Mouse (Mus musculus) lung, embryonic 14.5 days (tissue): ENCODE data around the gene Nfat5. TPM values are rescaled to one million over a fixed set of nuclear protein-coding genes. Genes with fewer than 3 reads are reported as not detected.

Experiments used
- ATAC-seq: fragments of 200-750 bp; cut with Nextera tagmentation; 2 replicates; pipeline ENCODE4 v1.8.0; 2017; ENCODE audit warnings: mild to moderate bottlenecking, moderate TSS enrichment, moderate library complexity; ENCODE audit not compliant: insufficient read depth
- DNase-seq: peaks from one replicate; pipeline ENCODE4 v3.0.0-alpha.2; 2015
- H3K27ac ChIP-seq: fragments of 300-500 bp; sonication (generic); 2 replicates; pipeline ENCODE4 v1.5.1; 2014; ENCODE audit warnings: low read depth, mild to moderate bottlenecking, moderate library complexity
- H3K27me3 ChIP-seq: fragments of 300-500 bp; sonication (generic); 2 replicates; pipeline ENCODE4 v1.6.1; 2014; ENCODE audit warnings: low read length, control low read depth; ENCODE audit not compliant: insufficient read depth
- H3K36me3 ChIP-seq: fragments of 300-500 bp; sonication (generic); 2 replicates; pipeline ENCODE4 v1.6.1; 2014; ENCODE audit warnings: control low read depth; ENCODE audit not compliant: insufficient read depth
- H3K4me1 ChIP-seq: fragments of 300-500 bp; sonication (generic); 2 replicates; pipeline ENCODE4 v1.6.1; 2014; ENCODE audit warnings: antibody characterized with exemption, control low read depth; ENCODE audit not compliant: insufficient read depth
- H3K4me2 ChIP-seq: fragments of 300-500 bp; sonication (generic); 2 replicates; pipeline ENCODE4 v1.6.1; 2014; ENCODE audit warnings: mild to moderate bottlenecking
- H3K4me3 ChIP-seq: fragments of 300-500 bp; sonication (generic); 2 replicates; pipeline ENCODE4 v1.5.1; 2014; ENCODE audit warnings: low read depth, low read length
- H3K9ac ChIP-seq: fragments of 300-500 bp; sonication (generic); 2 replicates; pipeline ENCODE4 v1.6.1; 2014
- H3K9me3 ChIP-seq: fragments of 300-500 bp; sonication (generic); 2 replicates; pipeline ENCODE4 v1.6.1; 2016; ENCODE audit warnings: low read depth, low read length, control low read depth
- CTCF ChIP-seq: IDR thresholded peaks from 2 replicates; pipeline ENCODE4 v1.5.1; 2016; ENCODE audit warnings: antibody characterized with exemption, low read depth
- WGBS: fragments of 180-500 bp; shearing (Covaris S2); extraction: QIAGEN DNeasy Blood & Tissue Kit; methylation state at CpG from one replicate; pipeline ENCODE4 v1.1.7; 2014; 5-methylcytosine and 5-hydroxymethylcytosine counted together
- polyA plus RNA-seq: library from polyadenylated mRNA; unstranded; fragments of >200 nt; fragmentation: Nextera tagmentation; extraction: Ambion mirVana; gene quantifications from 2 replicates; pipeline ENCODE4 v1.2.1, GENCODE M21; 2014

Nfat5 gene
- polyA plus RNA-seq, 1 experiment from 2014 or later: 14.1 TPM

- H3K27me3 ChIP-seq: no peaks in the 10 kb centered on the region
- no peak overlapping the region for H3K27ac ChIP-seq
- DNase-seq (no peak), ATAC-seq (no peak)
- no peaks in the 10 kb centered on the region for H3K9me3 ChIP-seq
- no peak overlapping the region for H3K9ac ChIP-seq
- no peaks in the 10 kb centered on the region for H3K4me1 ChIP-seq
- H3K36me3 ChIP-seq: no peaks in the 10 kb centered on the region
- WGBS: 50% methylated on average over 3 of the region's 3 CpGs
- no peak overlapping the region for H3K4me3 ChIP-seq
- no peak overlapping the region for H3K4me2 ChIP-seq
- TF ChIP-seq CTCF: no peak
Measured at GRCm38 (mm10) chr8:107269617-107270139, 23.6 kb upstream of the Nfat5 start.

GRCm38 (mm10) chr8:107270287-107270686 lies 23.0 kb upstream of the Nfat5 start:
- no peak for ATAC-seq
- Histone ChIP-seq H3K9me3 (no peaks in the 10 kb centered on the region), H3K27me3 (no peaks in the 10 kb centered on the region), H3K9ac (no peak overlapping the region), H3K27ac (no peak overlapping the region), H3K4me3 (no peak overlapping the region), H3K4me1 (no peaks in the 10 kb centered on the region), H3K36me3 (no peaks in the 10 kb centered on the region), H3K4me2 (no peak overlapping the region)
- 59% methylated on average over 4 of the region's 4 CpGs for WGBS
- no peak for DNase-seq
- TF ChIP-seq CTCF: no peak

DNA sequence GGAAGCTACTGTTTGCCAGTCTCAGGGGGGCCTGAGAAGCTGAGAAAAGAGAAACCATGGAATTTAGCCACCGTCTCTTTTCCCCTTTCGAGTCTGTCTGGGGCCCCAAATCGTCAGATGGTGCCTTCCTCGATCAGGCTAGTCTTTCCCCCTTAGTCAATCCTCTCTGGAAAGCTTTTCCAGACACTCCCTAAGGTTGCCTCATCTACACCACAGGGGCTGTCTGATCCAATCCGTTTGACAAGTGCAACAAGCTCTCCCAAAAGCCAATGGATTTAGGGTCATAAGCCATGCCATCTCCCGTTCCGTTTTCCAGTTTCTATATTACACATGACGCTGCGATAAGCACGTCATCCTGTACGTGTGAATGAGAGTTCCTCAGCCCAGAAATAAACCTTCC lies 22.5 kb upstream of the Nfat5 start:
- no peak overlapping the region for H3K4me2 ChIP-seq
- H3K9me3 ChIP-seq: no peaks in the 10 kb centered on the region
- no peaks in the 10 kb centered on the region for H3K27me3 ChIP-seq
- DNase-seq (no peak), ATAC-seq (no peak)
- H3K4me3 ChIP-seq: no peak overlapping the region
- no peak overlapping the region for H3K27ac ChIP-seq
- TF ChIP-seq CTCF: no peak
- WGBS: 60% methylated on average over 11 of the region's 11 CpGs
- no peaks in the 10 kb centered on the region for H3K4me1 ChIP-seq
- no peaks in the 10 kb centered on the region for H3K36me3 ChIP-seq
- H3K9ac ChIP-seq: no peak overlapping the region

GRCm38 (mm10) chr8:107277323-107277883 lies 15.9 kb upstream of the Nfat5 start:
- Histone ChIP-seq H3K36me3 (no peaks in the 10 kb centered on the region), H3K4me3 (no peak overlapping the region), H3K27ac (no peak overlapping the region), H3K9ac (no peak overlapping the region), H3K4me2 (no peak overlapping the region), H3K9me3 (no peaks in the 10 kb centered on the region), H3K27me3 (no peaks in the 10 kb centered on the region), H3K4me1 (no peaks in the 10 kb centered on the region)
- no peak for DNase-seq
- no peak for ATAC-seq
- TF ChIP-seq CTCF: no peak
- WGBS: 45% methylated on average over 5 of the region's 5 CpGs

DNA sequence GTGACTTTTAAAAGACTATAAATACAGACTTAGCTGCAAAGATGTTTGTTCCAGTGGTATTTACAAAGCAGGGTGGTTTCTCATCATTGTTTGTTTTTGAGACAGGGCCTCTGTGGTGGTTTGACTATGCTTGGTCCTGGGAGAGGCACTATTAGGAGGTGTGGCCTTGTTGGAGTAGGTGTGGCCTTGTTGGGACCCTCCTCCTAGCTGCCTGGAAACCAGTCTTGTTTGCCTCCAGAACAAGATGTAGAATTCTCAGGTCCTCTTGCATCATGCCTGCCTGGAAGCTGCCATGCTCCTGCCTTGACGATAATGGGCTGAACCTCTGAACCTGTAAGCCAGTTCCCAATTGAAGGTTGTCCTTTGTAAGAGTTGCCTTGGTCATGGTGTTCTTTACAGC lies 14.7 kb upstream of the Nfat5 start:
- H3K4me2 ChIP-seq: no peak overlapping the region
- DNase-seq: no peak
- no peaks in the 10 kb centered on the region for H3K27me3 ChIP-seq
- no peak overlapping the region for H3K9ac ChIP-seq
- H3K36me3 ChIP-seq: no peaks in the 10 kb centered on the region
- no peak for TF ChIP-seq CTCF
- ATAC-seq: no peak
- no peak overlapping the region for H3K27ac ChIP-seq
- no peaks in the 10 kb centered on the region for H3K9me3 ChIP-seq
- WGBS: 65% methylated on average over 1 of the region's 1 CpGs
- H3K4me3 ChIP-seq: no peak overlapping the region
- H3K4me1 ChIP-seq: no peaks in the 10 kb centered on the region

- Histone ChIP-seq H3K9me3 (no peaks in the 10 kb centered on the region), H3K27ac (no peak overlapping the region), H3K36me3 (no peaks in the 10 kb centered on the region), H3K4me3 (no peak overlapping the region), H3K4me2 (no peak overlapping the region), H3K9ac (no peak overlapping the region), H3K27me3 (no peaks in the 10 kb centered on the region), H3K4me1 (no peaks in the 10 kb centered on the region)
- DNase-seq: no peak
- ATAC-seq: no peak
- 58% methylated on average over 9 of the region's 9 CpGs for WGBS
- TF ChIP-seq CTCF: no peak
Measured at GRCm38 (mm10) chr8:107286686-107287085, 6.6 kb upstream of the Nfat5 start.

DNA sequence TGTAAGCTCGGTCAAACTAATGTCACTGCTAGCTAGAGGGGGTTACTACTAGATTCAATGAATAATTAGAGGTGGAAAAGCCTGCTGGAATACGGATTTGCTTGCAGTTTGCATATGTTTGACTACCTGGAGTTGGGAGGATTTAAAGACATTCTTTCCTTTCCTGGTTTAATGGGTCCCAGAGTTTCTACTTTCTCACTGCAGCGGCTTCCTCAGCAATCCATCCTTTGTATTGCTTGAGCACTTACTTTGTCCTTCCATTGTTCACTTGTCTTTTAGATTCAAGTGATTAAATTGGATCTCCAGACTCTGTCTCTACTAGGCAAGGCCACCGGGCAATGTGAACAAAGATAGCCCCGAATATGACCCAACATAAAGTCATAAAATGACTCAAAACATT lies 5.7 kb upstream of the Nfat5 start:
- Histone ChIP-seq H3K4me1 (no peaks in the 10 kb centered on the region), H3K4me2 (no peak overlapping the region), H3K36me3 (no peaks in the 10 kb centered on the region), H3K9ac (no peak overlapping the region), H3K27ac (no peak overlapping the region), H3K9me3 (no peaks in the 10 kb centered on the region), H3K27me3 (no peaks in the 10 kb centered on the region), H3K4me3 (no peak overlapping the region)
- ATAC-seq (no peak), DNase-seq (no peak)
- TF ChIP-seq CTCF: no peak
- WGBS: 68% methylated on average over 5 of the region's 5 CpGs

DNA sequence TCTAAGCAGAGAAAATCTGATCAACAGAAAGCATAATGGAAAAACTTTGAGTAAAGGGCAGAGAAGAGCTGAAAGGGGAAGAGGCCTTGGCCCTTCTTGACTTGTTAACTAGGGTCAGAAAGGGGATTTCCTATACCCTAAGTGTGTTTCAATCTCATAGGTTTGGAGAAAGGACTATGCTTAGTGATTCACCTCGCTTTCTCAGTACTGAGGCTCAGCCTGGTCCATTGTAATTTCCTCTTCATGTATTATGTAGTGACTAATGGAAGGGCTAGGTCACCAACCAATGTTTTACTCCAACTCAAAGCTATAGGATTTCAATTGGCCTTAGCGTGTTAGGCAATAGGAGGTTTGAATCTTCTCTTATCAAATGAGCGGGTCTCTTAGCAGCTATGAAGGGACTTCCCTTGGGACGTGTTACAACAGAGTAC lies 2.1 kb upstream of the Nfat5 start:
- no peaks in the 10 kb centered on the region for H3K36me3 ChIP-seq
- WGBS: 76% methylated on average over 4 of the region's 4 CpGs
- TF ChIP-seq CTCF: no peak
- 0 out of 2 replicates have a peak, but pooled peaks cover 5% of the 10 kb centered on the region for H3K4me1 ChIP-seq
- H3K9ac ChIP-seq: no peak overlapping the region
- no peaks in the 10 kb centered on the region for H3K27me3 ChIP-seq
- H3K4me2 ChIP-seq: no peak overlapping the region
- ATAC-seq (no peak), DNase-seq (no peak)
- no peak overlapping the region for H3K27ac ChIP-seq
- H3K4me3 ChIP-seq: no peak overlapping the region
- no peaks in the 10 kb centered on the region for H3K9me3 ChIP-seq
